Mouse (Mus musculus): ENCODE results near the gene Cyp2d22.

Cyp2d22 gene

GRCm38 (mm10) chr15:82346580-82347302, 33.3 kb downstream of the Cyp2d22 start:
- DNase-seq (ENCODE audit: low spot score): no peak

GRCm38 (mm10) chr15:82345820-82346470, 34.1 kb downstream of the Cyp2d22 start:
- DNase-seq (ENCODE audit: low spot score): peak; percentile 98

GRCm38 (mm10) chr15:82344971-82345370, 35.1 kb downstream of the Cyp2d22 start:
- DNase-seq (ENCODE audit: low spot score): no peak

- no peak for DNase-seq (ENCODE audit: low spot score)
Observed at GRCm38 (mm10) chr15:82343368-82344287, 36.4 kb downstream of the Cyp2d22 start.

- DNase-seq (ENCODE audit: low spot score): no peak
Observed at GRCm38 (mm10) chr15:82342543-82342935, 37.5 kb downstream of the Cyp2d22 start.

GRCm38 (mm10) chr15:82341675-82342542, 38.2 kb downstream of the Cyp2d22 start:
- DNase-seq (ENCODE audit: low spot score): peak; percentile 65

- DNase-seq (ENCODE audit: low spot score): peak; percentile 70
Observed at GRCm38 (mm10) chr15:82341036-82341501, 39.0 kb downstream of the Cyp2d22 start.

- DNase-seq (ENCODE audit: low spot score): no peak
Observed at GRCm38 (mm10) chr15:82340414-82341035, 39.5 kb downstream of the Cyp2d22 start.

- DNase-seq (ENCODE audit: low spot score): no peak
Observed at GRCm38 (mm10) chr15:82339634-82340254, 40.3 kb downstream of the Cyp2d22 start.

- no peak for DNase-seq (ENCODE audit: low spot score)
Observed at GRCm38 (mm10) chr15:82339150-82339549, 40.9 kb downstream of the Cyp2d22 start.

GRCm38 (mm10) chr15:82338593-82339112, 41.4 kb downstream of the Cyp2d22 start, which contains the start of the genes Naga, Pheta2 and Smdt1:
TSS of gene Naga (minus strand) at chr15:82338925.
TSS of gene Pheta2 (plus strand) at chr15:82338942.
TSS of gene Smdt1 (plus strand) at chr15:82338959.
- peak; percentile 99 for DNase-seq (ENCODE audit: low spot score)

GRCm38 (mm10) chr15:82337875-82338274, 42.2 kb downstream of the Cyp2d22 start:
- DNase-seq (ENCODE audit: low spot score): no peak

GRCm38 (mm10) chr15:82336629-82337028, 43.4 kb downstream of the Cyp2d22 start:
- DNase-seq (ENCODE audit: low spot score): no peak

GRCm38 (mm10) chr15:82335194-82335593, 44.9 kb downstream of the Cyp2d22 start:
- no peak for DNase-seq (ENCODE audit: low spot score)

GRCm38 (mm10) chr15:82325382-82325781, 54.7 kb downstream of the Cyp2d22 start:
- no peak for DNase-seq (ENCODE audit: low spot score)

GRCm38 (mm10) chr15:82322195-82322594, 57.9 kb downstream of the Cyp2d22 start:
- no peak for DNase-seq (ENCODE audit: low spot score)

All from spleen, adult 12 weeks (tissue).